Mouse (Mus musculus): ENCODE data around the gene Akirin2.

DNA sequence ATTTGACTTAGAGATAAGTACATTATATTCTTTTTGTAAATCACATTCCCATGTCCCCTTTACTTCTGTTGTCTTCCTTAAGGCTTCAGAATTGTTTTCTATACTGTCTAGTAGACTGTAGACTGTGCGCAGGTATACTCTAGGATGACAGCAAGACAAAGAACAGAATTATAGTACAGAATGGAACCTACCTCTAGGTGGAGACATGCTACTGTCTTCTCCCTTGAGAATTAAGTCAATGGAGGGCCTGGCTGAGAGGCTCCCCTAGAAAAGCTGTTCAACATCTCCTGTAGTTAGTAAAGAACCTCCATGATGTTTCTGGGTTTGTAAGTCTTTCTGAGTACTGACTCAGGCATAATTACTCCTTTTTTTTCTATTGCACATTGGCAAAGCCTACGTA is 26.3 kb downstream of the Akirin2 start:
- TF ChIP-seq POLR2A (IDR thresholded peaks at IDR 0.05; ENCODE audit: extremely low read depth, insufficient read depth, low read length), result no peak
- peak; percentile 12; the same call in 1 of the 2 replicates for TF ChIP-seq CTCF (IDR thresholded peaks at IDR 0.05; ENCODE audit: extremely low read depth, insufficient read depth, low read length)
